Mouse (Mus musculus): ENCODE results near the gene Rcn3. TPM values are rescaled to one million over a fixed set of nuclear protein-coding genes. Genes with fewer than 3 reads are reported as not detected.

Gene Rcn3
- total and polyA plus RNA-seq, 2 experiments from 2014 or later, result 24.2 to 31.9 TPM

GRCm38 (mm10) chr7:45077322-45077721, 14.7 kb downstream of the Rcn3 start:
- Histone ChIP-seq H3K4me2 (ENCODE audit: low read depth, low read length, poor library complexity, severe bottlenecking) (no peak overlapping the region), H3K27ac (ENCODE audit: low read depth, low read length) (no peak overlapping the region), H3K36me3 (ENCODE audit: insufficient read depth, low read length) (peaks cover 33% of the 10 kb centered on the region), H3K9me3 (ENCODE audit: low read length) (no peaks in the 10 kb centered on the region), H3K9ac (replicated peaks; ENCODE audit: low read length, poor library complexity, severe bottlenecking) (no peak overlapping the region), H3K4me3 (ENCODE audit: low read depth, low read length) (no peak overlapping the region), H3K27me3 (ENCODE audit: insufficient read depth, low read length) (no peaks in the 10 kb centered on the region), H3K4me1 (ENCODE audit: insufficient read depth, low read length) (no peaks in the 10 kb centered on the region)
- WGBS, result 90% methylated on average over 14 of the region's 14 CpGs
- ATAC-seq (ENCODE audit: low FRiP score), result no peak
- TF ChIP-seq CTCF (IDR thresholded peaks at IDR 0.05), result no peak
- DNase-seq (ENCODE audit: low spot score), result no peak

- ATAC-seq (ENCODE audit: low FRiP score) (no peak; the same call in 1 of the 2 replicates), DNase-seq (ENCODE audit: low spot score) (no peak)
- WGBS, result 89% methylated on average over 29 of the region's 30 CpGs
- Histone ChIP-seq H3K4me3 (ENCODE audit: low read depth, low read length) (no peak overlapping the region), H3K36me3 (ENCODE audit: insufficient read depth, low read length) (peaks cover 33% of the 10 kb centered on the region), H3K4me2 (ENCODE audit: low read depth, low read length, poor library complexity, severe bottlenecking) (no peak overlapping the region), H3K4me1 (ENCODE audit: insufficient read depth, low read length) (no peaks in the 10 kb centered on the region), H3K27me3 (ENCODE audit: insufficient read depth, low read length) (no peaks in the 10 kb centered on the region), H3K27ac (ENCODE audit: low read depth, low read length) (no peak overlapping the region), H3K9me3 (ENCODE audit: low read length) (no peaks in the 10 kb centered on the region), H3K9ac (replicated peaks; ENCODE audit: low read length, poor library complexity, severe bottlenecking) (no peak overlapping the region)
- TF ChIP-seq CTCF (IDR thresholded peaks at IDR 0.05), result no peak
Observed at GRCm38 (mm10) chr7:45076501-45076900, 15.5 kb downstream of the Rcn3 start.

- H3K27me3 ChIP-seq (ENCODE audit: insufficient read depth, low read length), result no peaks in the 10 kb centered on the region
- no peak for TF ChIP-seq CTCF (IDR thresholded peaks at IDR 0.05)
- ATAC-seq (ENCODE audit: low FRiP score) (no peak), DNase-seq (ENCODE audit: low spot score) (no peak)
- peaks cover 33% of the 10 kb centered on the region for H3K36me3 ChIP-seq (ENCODE audit: insufficient read depth, low read length)
- H3K4me1 ChIP-seq (ENCODE audit: insufficient read depth, low read length), result no peaks in the 10 kb centered on the region
- H3K4me2 ChIP-seq (ENCODE audit: low read depth, low read length, poor library complexity, severe bottlenecking), result no peak overlapping the region
- no peak overlapping the region for H3K4me3 ChIP-seq (ENCODE audit: low read depth, low read length)
- no peak overlapping the region for H3K27ac ChIP-seq (ENCODE audit: low read depth, low read length)
- H3K9me3 ChIP-seq (ENCODE audit: low read length), result no peaks in the 10 kb centered on the region
- WGBS, result 91% methylated on average over 4 of the region's 4 CpGs
- H3K9ac ChIP-seq (replicated peaks; ENCODE audit: low read length, poor library complexity, severe bottlenecking), result no peak overlapping the region
Observed at GRCm38 (mm10) chr7:45075405-45075804, 16.6 kb downstream of the Rcn3 start.

GRCm38 (mm10) chr7:45073949-45074348, 18.1 kb downstream of the Rcn3 start:
- Histone ChIP-seq H3K36me3 (ENCODE audit: insufficient read depth, low read length) (peaks cover 33% of the 10 kb centered on the region), H3K27ac (ENCODE audit: low read depth, low read length) (no peak overlapping the region)

GRCm38 (mm10) chr7:45073171-45073707, 18.8 kb downstream of the Rcn3 start:
- no peaks in the 10 kb centered on the region for H3K4me1 ChIP-seq (ENCODE audit: insufficient read depth, low read length)
- no peak overlapping the region for H3K4me2 ChIP-seq (ENCODE audit: low read depth, low read length, poor library complexity, severe bottlenecking)
- 80% methylated on average over 7 of the region's 7 CpGs for WGBS
- no peaks in the 10 kb centered on the region for H3K27me3 ChIP-seq (ENCODE audit: insufficient read depth, low read length)
- DNase-seq (ENCODE audit: low spot score) (no peak), ATAC-seq (ENCODE audit: low FRiP score) (no peak)
- no peaks in the 10 kb centered on the region for H3K9me3 ChIP-seq (ENCODE audit: low read length)
- peaks cover 33% of the 10 kb centered on the region for H3K36me3 ChIP-seq (ENCODE audit: insufficient read depth, low read length)
- H3K4me3 ChIP-seq (ENCODE audit: low read depth, low read length), result no peak overlapping the region
- no peak overlapping the region for H3K9ac ChIP-seq (replicated peaks; ENCODE audit: low read length, poor library complexity, severe bottlenecking)
- no peak overlapping the region for H3K27ac ChIP-seq (ENCODE audit: low read depth, low read length)
- TF ChIP-seq CTCF (IDR thresholded peaks at IDR 0.05), result no peak

More at GRCm38 (mm10) chr7:45073949-45074348, 18.1 kb downstream of the Rcn3 start:
- H3K4me3 ChIP-seq (ENCODE audit: low read depth, low read length), result no peak overlapping the region
- TF ChIP-seq CTCF (IDR thresholded peaks at IDR 0.05), result no peak
- no peaks in the 10 kb centered on the region for H3K27me3 ChIP-seq (ENCODE audit: insufficient read depth, low read length)
- 92% methylated on average over 12 of the region's 12 CpGs for WGBS
- no peaks in the 10 kb centered on the region for H3K4me1 ChIP-seq (ENCODE audit: insufficient read depth, low read length)
- no peak overlapping the region for H3K9ac ChIP-seq (replicated peaks; ENCODE audit: low read length, poor library complexity, severe bottlenecking)
- no peak for DNase-seq (ENCODE audit: low spot score)
- no peak overlapping the region for H3K4me2 ChIP-seq (ENCODE audit: low read depth, low read length, poor library complexity, severe bottlenecking)
- ATAC-seq (ENCODE audit: low FRiP score), result no peak
- no peaks in the 10 kb centered on the region for H3K9me3 ChIP-seq (ENCODE audit: low read length)

GRCm38 (mm10) chr7:45072230-45072629, 19.8 kb downstream of the Rcn3 start:
- peaks cover 30% of the 10 kb centered on the region for H3K36me3 ChIP-seq (ENCODE audit: insufficient read depth, low read length)
- TF ChIP-seq CTCF (IDR thresholded peaks at IDR 0.05), result peak; percentile 60
- WGBS, result 77% methylated on average over 2 of the region's 2 CpGs
- H3K4me1 ChIP-seq (ENCODE audit: insufficient read depth, low read length), result no peaks in the 10 kb centered on the region
- H3K4me2 ChIP-seq (ENCODE audit: low read depth, low read length, poor library complexity, severe bottlenecking), result no peak overlapping the region
- no peaks in the 10 kb centered on the region for H3K9me3 ChIP-seq (ENCODE audit: low read length)
- ATAC-seq (ENCODE audit: low FRiP score) (no peak), DNase-seq (ENCODE audit: low spot score) (no peak)
- H3K4me3 ChIP-seq (ENCODE audit: low read depth, low read length), result no peak overlapping the region
- H3K9ac ChIP-seq (replicated peaks; ENCODE audit: low read length, poor library complexity, severe bottlenecking), result no peak overlapping the region
- no peaks in the 10 kb centered on the region for H3K27me3 ChIP-seq (ENCODE audit: insufficient read depth, low read length)
- no peak overlapping the region for H3K27ac ChIP-seq (ENCODE audit: low read depth, low read length)
